Mouse (Mus musculus): ENCODE measurements at regions not wholly inside any gene's neighbourhood (a gene's known extent, or its start where the extent isn't known, plus 50 kb on each side); places are given as distances from the start of the nearest gene placed in this dataset.

- DNase-seq (ENCODE audit: low read depth) = no peak
These were observed 474.1 kb upstream of the Slit2 start for GRCm38 (mm10) chr5:47508689-47509301.

- no peak for DNase-seq (ENCODE audit: low read depth)
These were observed 460.6 kb upstream of the Slit2 start for GRCm38 (mm10) chr5:47522161-47522942.

- DNase-seq (ENCODE audit: low read depth) = no peak
These were observed 454.3 kb upstream of the Slit2 start for GRCm38 (mm10) chr5:47528671-47529070.

GRCm38 (mm10) chr5:47537532-47537931 lies 445.4 kb upstream of the Slit2 start:
- no peak for DNase-seq (ENCODE audit: low read depth)

- no peak for DNase-seq (ENCODE audit: low read depth)
These were observed 440.7 kb upstream of the Slit2 start for GRCm38 (mm10) chr5:47542248-47542647.

GRCm38 (mm10) chr5:47556717-47557116 lies 426.2 kb upstream of the Slit2 start:
- no peak for DNase-seq (ENCODE audit: low read depth)

GRCm38 (mm10) chr5:47557152-47557800 lies 425.7 kb upstream of the Slit2 start:
- no peak for DNase-seq (ENCODE audit: low read depth)
